Mouse (Mus musculus) spleen, adult 2 months (tissue): ENCODE results near the gene Mkrn2os. TPM values are rescaled to one million over a fixed set of nuclear protein-coding genes. Genes with fewer than 3 reads are reported as not detected.

Experiments
- DNase-seq, 2 experiments: peaks; one replicate each; pipeline versions ENCODE4 v3.0.0 to v3.0.0-alpha.2; 2012 to 2021; ENCODE audit warnings: low spot score in 2 of 2, low read depth in 1 of 2
- H3K27ac ChIP-seq: fragments of 200-500 bp; 2 replicates; pipeline ENCODE4 v1.5.1; 2012; ENCODE audit warnings: low read length, inconsistent platforms; ENCODE audit not compliant: insufficient read depth
- H3K27me3 ChIP-seq: fragments of 200-500 bp; 2 replicates; pipeline ENCODE4 v1.6.1; 2012; ENCODE audit warnings: mild to moderate bottlenecking, moderate library complexity, low read length, inconsistent platforms; ENCODE audit not compliant: control insufficient read depth, insufficient read depth
- H3K36me3 ChIP-seq: fragments of 200-500 bp; 2 replicates; pipeline ENCODE4 v1.6.1; 2012; ENCODE audit warnings: mild to moderate bottlenecking, low read length, inconsistent platforms; ENCODE audit not compliant: control insufficient read depth, insufficient read depth
- H3K4me1 ChIP-seq: fragments of 200-500 bp; 2 replicates; pipeline ENCODE4 v1.6.1; 2011; ENCODE audit warnings: inconsistent platforms; ENCODE audit not compliant: control insufficient read depth, insufficient read depth, insufficient read length
- H3K4me3 ChIP-seq: fragments of 200-500 bp; 2 replicates; pipeline ENCODE4 v1.5.1; 2011; ENCODE audit warnings: mild to moderate bottlenecking, inconsistent platforms; ENCODE audit not compliant: insufficient read depth, insufficient read length; ENCODE audit errors: extremely low read depth
- CTCF ChIP-seq: fragments of 200-500 bp; IDR thresholded peaks from 2 replicates; pipeline ENCODE4 v1.5.1; 2011; ENCODE audit warnings: mild to moderate bottlenecking, inconsistent platforms; ENCODE audit not compliant: insufficient read depth, insufficient read length, insufficient replicate concordance; ENCODE audit errors: extremely low read depth
- POLR2A ChIP-seq: fragments of 200-500 bp; IDR thresholded peaks from 2 replicates; pipeline ENCODE4 v1.6.1; 2011; ENCODE audit warnings: low read depth, low read length, inconsistent platforms
- WGBS: fragments of 180-500 bp; shearing (Covaris S2); methylation state at CpG from one replicate; pipeline ENCODE4 v1.1.7; 2018; 5-methylcytosine and 5-hydroxymethylcytosine counted together
- polyA plus RNA-seq: library from polyadenylated mRNA; depleted of rRNA; stranded (reverse); fragments of >200 nt; gene quantifications from 2 replicates; pipeline ENCODE4 v1.2.3, GENCODE M21; 2012; rRNA removed

Mkrn2os gene
- polyA plus RNA-seq, 1 experiment: 0.09 TPM

DNA sequence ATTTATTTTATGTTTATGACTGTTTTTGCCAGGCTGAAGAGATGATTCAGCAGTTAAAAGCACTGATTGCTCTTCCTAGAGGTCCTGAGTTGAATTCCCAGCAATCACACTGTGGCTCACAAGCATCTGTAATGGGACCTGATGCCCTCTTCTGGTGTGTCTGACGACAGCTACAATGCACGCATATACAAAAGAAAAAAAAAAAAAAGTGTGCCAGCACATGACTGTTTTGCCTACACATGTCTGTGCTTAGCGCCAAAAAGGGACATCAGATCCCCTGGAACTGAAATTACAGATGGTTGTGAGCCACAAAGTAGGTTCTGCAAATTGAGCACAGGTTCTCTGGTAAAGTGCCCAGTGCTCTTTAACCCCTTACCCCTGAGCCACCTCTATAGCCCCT lies 50.0 kb downstream of the Mkrn2os start:
- Histone ChIP-seq H3K4me1 (peaks cover 2% of the 10 kb centered on the region; the same call in 1 of the 2 replicates), H3K27ac (no peak overlapping the region), H3K4me3 (no peak overlapping the region), H3K36me3 (no peaks in the 10 kb centered on the region), H3K27me3 (no peaks in the 10 kb centered on the region)
- 47% methylated on average over 3 of the region's 3 CpGs for WGBS
- no peak for DNase-seq
- TF ChIP-seq POLR2A (no peak), CTCF (no peak)

DNA sequence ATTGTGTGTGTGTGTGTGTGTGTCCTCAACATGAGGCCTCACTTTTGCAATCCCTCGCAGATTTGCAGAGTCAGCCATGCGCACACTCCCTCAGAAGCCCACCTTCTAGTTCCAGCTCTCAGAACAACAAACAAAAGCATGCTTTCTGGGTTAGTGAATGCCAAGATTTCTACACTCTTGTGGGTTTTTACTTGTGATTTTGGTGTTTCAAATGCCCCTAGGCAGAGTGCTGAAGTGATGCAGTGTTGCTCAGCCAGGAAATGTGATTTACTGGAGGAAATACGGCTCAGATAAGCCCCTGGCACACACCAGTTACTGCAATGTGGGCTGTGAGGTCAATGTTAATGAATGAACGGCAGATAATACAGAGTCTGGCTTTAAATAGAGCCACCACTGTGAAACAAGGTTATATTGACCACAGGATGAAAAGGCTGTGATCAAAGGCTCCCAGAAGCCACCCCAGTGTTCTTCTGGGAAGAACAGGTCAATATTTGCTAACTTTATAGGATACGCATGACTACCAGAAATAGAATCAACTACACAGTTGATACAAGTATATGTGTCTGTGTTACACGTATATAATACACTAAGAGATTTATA lies 50.6 kb downstream of the Mkrn2os start:
- DNase-seq: no peak
- WGBS: 46% methylated on average over 6 of the region's 6 CpGs
- TF ChIP-seq POLR2A (no peak), CTCF (no peak)
- Histone ChIP-seq H3K27ac (no peak overlapping the region), H3K36me3 (no peaks in the 10 kb centered on the region), H3K27me3 (no peaks in the 10 kb centered on the region), H3K4me1 (peaks cover 2% of the 10 kb centered on the region; the same call in 1 of the 2 replicates), H3K4me3 (no peak overlapping the region)

DNA sequence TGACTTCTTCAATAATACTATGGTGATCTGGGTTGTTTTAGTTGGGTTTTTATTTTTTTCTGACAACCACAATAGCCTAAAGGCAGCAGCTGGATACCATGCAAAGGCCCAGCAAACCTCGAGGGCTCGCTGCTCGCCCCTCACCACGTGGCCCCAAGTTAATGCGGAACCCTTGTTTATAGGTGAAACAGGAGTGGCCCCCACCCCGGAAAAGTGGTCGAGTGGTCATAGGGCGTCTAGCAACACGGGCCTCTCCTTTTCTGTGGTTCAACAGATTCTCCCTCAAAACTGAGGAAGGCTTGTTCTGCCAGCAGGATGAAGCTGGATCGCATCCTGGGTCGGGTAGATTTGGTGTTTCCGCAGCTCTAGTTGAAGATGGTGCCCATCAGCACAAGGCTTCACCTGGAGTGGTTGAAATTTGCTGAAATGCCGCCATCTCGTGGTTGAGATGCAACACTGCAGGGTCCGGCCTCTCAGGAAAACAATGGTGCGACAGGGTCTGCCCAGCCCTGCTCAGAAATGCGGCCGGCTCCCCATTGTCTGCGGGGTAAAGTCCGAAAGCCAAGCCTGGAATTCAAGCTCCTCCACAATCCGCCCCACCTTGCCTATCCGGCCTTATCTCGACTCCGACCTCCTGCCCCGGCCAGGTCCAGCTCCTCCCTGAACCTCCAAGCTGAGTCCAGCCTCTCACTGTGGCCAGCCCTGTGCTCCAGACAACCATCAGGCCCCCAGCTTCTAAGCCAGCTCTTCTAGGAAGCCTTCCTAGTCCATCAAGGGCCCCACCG lies 53.5 kb downstream of the Mkrn2os start:
- whole genome bisulfite sequencing: 20% methylated on average over 26 of the region's 26 CpGs
- Histone ChIP-seq H3K4me1 (peaks cover 2% of the 10 kb centered on the region; the same call in 1 of the 2 replicates), H3K4me3 (no peak overlapping the region), H3K27ac (no peak overlapping the region), H3K36me3 (no peaks in the 10 kb centered on the region), H3K27me3 (no peaks in the 10 kb centered on the region)
- no peak for TF ChIP-seq POLR2A
- TF ChIP-seq CTCF: peak; percentile 81
- peak; percentile 49 to 64 for DNase-seq

DNA sequence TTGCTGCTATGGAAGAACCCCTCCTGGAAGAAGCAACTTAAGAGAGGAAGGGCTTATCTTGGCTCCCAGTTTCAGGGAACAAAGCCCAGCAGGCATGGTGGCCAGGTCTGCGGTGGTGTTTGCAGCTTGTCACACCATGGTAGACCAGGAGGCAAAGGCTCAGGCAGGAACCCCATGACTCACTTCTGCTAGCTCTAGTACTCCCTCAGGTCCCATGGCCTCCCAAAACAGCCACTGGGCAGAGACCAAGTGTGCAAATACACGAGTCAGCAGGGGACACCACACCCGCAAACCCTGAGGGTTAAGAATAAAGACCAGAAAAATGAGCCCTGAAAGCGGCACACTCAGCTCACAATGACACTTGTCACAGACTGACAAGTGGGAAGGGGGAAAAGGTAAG lies 56.2 kb downstream of the Mkrn2os start:
- no peak overlapping the region for H3K4me3 ChIP-seq
- no peaks in the 10 kb centered on the region for H3K27me3 ChIP-seq
- no peak for DNase-seq
- no peak overlapping the region for H3K27ac ChIP-seq
- WGBS: 84% methylated on average over 4 of the region's 4 CpGs
- H3K4me1 ChIP-seq: peaks cover 2% of the 10 kb centered on the region; the same call in 1 of the 2 replicates
- TF ChIP-seq POLR2A (no peak), CTCF (no peak)
- no peaks in the 10 kb centered on the region for H3K36me3 ChIP-seq

DNA sequence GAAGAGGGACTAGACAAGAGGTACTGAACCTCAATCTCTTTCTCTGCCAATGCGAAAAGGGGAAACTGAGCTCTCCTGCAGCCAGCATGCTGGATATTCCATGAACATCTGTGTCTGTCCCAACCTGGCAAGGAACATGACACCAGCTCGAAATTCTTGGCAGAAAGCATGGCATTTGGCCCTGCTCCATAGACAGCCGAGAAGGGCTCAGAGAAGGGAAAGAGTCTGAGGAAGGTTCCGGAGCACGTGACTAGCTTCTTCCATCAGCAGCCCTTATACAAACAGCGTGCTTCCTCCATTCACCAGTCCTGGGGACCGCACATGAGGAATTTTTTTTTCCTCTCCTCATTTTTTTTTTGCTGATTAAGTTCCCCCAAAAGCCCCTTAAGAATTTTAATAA lies 57.8 kb downstream of the Mkrn2os start:
- no peaks in the 10 kb centered on the region for H3K36me3 ChIP-seq
- H3K27ac ChIP-seq: no peak overlapping the region
- H3K4me3 ChIP-seq: no peak overlapping the region
- no peaks in the 10 kb centered on the region for H3K27me3 ChIP-seq
- peaks cover 2% of the 10 kb centered on the region; the same call in 1 of the 2 replicates for H3K4me1 ChIP-seq
- TF ChIP-seq POLR2A (no peak), CTCF (no peak)
- DNase-seq: no peak
- WGBS: 73% methylated on average over 7 of the region's 7 CpGs

Other genes starting within 250 kb of the Mkrn2os start
- gene Pparg, start 231.6 kb downstream of the Mkrn2os start, polyA plus RNA-seq: 4.3 and 5.1 TPM in 2 replicates
- gene Tsen2, start 47.9 kb downstream of the Mkrn2os start, polyA plus RNA-seq: 1.4 and 1.8 TPM in 2 replicates
- gene Mkrn2, start 9.3 kb upstream of the Mkrn2os start, polyA plus RNA-seq: 42.8 and 63.7 TPM in 2 replicates
- 92.7 and 95.3 TPM in 2 replicates for gene Raf1, start 84.1 kb upstream of the Mkrn2os start, polyA plus RNA-seq
- 10.2 and 10.4 TPM in 2 replicates for gene Tmem40, start 169.8 kb upstream of the Mkrn2os start, polyA plus RNA-seq
- 3.4 and 4.8 TPM in 2 replicates for gene Cand2, start 182.0 kb upstream of the Mkrn2os start, polyA plus RNA-seq
- 463 and 551 TPM in 2 replicates for gene Rpl32, start 216.2 kb upstream of the Mkrn2os start, polyA plus RNA-seq
- 0.06 and 0.15 TPM in 2 replicates for gene Efcab12, start 245.8 kb upstream of the Mkrn2os start, polyA plus RNA-seq